Mouse (Mus musculus): ENCODE results near the gene Rorb.

Rorb gene

GRCm38 (mm10) chr19:19110793-19111427 is at the start of gene Rorb:
TSS of gene Rorb (minus strand) at chr19:19111196.
- DNase-seq (ENCODE audit: low spot score in 2 of 2), result no peak

GRCm38 (mm10) chr19:19148847-19149246 is 37.9 kb upstream of the Rorb start:
- DNase-seq (ENCODE audit: low spot score in 2 of 2), result no peak

- DNase-seq (ENCODE audit: low spot score in 2 of 2), result no peak
Measured at GRCm38 (mm10) chr19:19144447-19144846, 33.5 kb upstream of the Rorb start.

DNA sequence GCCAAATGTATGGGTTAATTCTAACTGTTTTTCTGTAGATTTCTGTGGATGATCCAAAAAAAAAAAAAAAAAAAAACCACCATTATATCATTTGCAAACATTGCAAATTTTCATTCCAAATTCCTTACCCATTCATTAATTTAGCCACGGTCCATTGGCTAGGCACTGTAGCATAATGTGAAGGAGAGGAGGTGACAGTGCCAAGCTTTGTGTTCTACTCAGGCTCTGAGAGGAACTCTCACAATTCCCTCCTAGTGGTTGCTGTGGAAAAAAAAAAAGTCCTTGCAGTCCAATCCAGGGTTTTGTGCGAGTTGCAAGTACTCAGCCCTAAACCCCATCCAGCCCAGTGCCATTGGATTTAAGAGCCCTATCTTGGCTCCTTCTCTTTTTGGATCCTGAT is 25.9 kb upstream of the Rorb start:
- no peak for DNase-seq (ENCODE audit: low spot score in 2 of 2)

- DNase-seq (ENCODE audit: low spot score in 2 of 2), result no peak
Measured at GRCm38 (mm10) chr19:19135838-19136237, 24.8 kb upstream of the Rorb start.

DNA sequence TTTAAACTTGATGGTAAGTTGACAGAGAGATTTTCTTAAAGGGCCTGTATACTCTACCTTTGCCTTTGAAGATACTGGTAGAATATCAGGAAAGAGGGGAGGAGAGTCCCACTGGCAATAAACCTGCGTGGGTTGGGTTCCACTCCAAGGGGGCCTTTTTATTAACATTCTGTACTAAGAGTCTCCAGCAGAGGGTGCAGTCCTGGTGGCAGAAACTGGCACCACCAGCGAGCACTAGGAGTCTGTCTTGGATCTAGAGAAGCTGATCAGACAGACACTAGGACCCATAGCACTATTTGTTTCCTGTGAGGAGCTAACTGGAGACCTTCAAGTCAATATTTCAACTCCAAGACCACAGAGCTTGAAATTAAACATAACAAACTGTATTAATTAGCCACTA is 11.3 kb upstream of the Rorb start:
- no peak for DNase-seq (ENCODE audit: low spot score in 2 of 2)

GRCm38 (mm10) chr19:19112180-19112579 is 1.2 kb upstream of the Rorb start:
- DNase-seq (ENCODE audit: low spot score in 2 of 2), result no peak

DNA sequence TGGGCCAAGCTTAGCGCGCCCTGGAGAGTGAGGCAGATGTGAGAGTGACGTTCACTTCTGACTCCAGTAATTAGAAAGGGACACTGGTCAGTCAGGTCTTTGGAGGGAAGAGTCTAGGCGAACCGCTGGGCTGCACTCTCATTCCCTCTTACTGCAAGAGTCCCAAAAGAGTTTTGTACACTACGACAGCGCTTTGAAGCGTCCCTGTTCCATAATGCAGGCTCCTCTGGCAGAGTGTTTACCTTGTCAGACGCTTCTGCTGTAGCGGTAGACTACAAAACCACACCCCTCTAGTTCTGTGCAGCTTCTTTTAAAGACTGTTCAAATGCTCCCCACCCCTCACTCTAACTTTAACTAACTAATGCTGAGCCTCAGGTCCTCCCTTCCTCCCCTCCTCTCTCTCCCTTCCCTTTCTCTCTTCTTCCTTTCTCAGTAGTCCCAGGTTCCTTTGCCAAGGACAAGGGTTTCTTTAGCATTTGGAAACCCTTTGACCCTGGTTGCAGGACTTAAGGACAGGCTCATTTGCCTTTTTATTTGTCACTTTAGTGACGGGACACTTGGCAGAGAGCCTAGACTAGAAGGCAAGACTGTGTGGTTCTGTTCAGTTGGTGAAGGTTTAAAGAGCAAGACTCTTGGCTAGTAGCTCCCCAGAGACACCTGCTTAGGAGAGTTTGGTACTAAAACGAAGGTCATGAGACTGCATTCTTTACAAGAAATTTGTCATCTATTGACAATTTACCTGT is 603 bp upstream of the Rorb start:
- DNase-seq (ENCODE audit: low spot score in 2 of 2), result no peak

DNA sequence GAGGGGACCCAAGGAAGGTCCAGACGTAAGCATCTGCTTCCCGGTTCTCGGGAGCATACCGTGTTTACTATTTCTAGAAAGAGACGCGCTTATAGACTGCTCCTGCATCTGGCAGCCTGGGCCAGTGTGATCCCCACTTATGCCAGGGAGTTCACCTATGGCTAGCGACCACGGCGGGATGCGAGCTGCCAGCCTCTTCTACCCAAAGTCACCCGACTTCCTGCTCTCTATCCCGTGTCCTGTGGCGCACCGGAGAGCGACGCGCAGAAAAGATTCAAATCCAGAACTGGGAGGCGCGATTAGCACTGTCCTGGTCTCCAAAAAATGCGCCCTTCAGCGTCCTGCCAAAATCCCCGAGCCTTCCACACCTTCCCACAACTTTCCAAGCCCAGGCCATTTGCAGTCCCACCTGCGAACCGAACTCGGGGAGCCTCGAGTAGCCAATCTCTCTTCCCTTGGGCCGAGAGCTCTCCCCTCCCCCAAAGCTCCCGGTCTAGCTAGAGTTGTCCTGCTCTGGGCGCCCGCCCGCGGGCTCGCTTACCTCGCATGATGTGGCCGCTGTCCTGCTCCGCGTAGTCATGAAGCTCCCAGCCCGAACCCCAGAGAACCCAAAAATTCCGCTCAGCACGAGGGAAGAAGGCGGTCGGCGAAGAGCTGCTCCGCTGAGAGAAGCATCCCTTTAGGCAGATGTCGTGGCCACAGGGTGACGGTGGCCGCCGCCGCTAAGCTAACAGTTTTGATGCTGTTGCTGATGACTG is 806 bp downstream of the Rorb start:
- no peak for DNase-seq (ENCODE audit: low spot score in 2 of 2)

DNA sequence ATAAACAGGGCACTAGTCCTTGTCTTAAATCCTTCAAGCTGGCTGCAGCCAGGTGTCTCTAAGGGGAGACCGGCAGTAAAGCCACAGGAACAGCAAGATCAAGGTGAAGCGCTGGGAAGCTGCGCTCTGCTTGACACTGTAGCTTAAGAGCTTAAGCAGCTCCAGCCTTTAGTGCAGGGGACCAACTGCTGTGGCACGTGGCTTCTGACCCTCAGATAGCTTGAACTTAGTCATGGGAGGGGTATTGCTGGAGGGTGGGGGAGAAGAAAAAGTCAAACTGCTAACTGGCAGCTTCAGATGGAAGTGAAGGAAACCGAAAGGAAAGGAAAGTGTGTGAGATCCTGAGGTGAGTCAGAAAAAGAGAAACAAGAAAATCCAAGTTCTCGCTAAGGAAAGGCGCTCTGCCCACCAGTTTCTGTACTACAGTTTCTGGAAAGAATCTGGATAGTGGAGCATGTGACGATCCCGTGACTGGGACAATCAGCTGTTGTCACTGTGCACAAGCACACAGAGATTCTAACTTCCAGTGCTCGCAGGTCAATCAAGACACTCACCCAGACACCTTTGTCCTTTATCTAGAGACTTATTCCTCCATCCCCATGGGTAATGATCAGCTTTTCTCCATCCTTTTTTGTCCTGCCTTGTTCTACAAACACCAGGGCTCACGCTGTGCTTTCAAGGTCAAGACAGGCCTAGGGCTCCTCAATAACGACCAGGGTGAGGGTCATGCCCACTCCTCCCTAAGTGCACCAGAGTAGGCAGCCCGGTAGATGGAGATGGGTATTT is 2.2 kb downstream of the Rorb start:
- DNase-seq (ENCODE audit: low spot score in 2 of 2), result no peak

- DNase-seq (ENCODE audit: low spot score in 2 of 2), result no peak
Measured at GRCm38 (mm10) chr19:19104581-19104980, 6.4 kb downstream of the Rorb start.

GRCm38 (mm10) chr19:19097149-19097548 is 13.8 kb downstream of the Rorb start:
- DNase-seq (ENCODE audit: low spot score in 2 of 2), result no peak

DNA sequence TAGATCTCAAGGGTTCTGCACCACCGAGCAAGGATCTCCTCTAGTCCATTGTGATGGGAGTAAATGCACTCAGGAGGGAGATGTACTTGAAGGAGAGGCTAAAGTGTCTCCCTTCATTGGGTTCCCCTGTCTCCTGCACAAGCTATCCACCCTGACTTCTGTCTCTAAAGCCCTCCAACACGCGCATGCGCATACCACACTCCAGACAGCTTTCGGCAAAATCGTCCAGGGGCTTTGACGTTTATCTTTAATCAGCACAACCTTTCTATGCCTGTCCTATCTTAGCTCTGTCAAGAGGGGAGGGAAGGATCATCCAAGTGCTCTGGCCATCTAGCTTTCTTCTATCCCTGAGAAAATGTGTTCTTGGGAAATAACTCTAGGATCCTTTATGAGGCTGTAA is 21.6 kb downstream of the Rorb start:
- DNase-seq (ENCODE audit: low spot score in 2 of 2), result no peak

- DNase-seq (ENCODE audit: low spot score in 2 of 2), result no peak
Measured at GRCm38 (mm10) chr19:19077880-19078279, 33.1 kb downstream of the Rorb start.

GRCm38 (mm10) chr19:19074756-19075155 is 36.2 kb downstream of the Rorb start:
- no peak for DNase-seq (ENCODE audit: low spot score in 2 of 2)

DNA sequence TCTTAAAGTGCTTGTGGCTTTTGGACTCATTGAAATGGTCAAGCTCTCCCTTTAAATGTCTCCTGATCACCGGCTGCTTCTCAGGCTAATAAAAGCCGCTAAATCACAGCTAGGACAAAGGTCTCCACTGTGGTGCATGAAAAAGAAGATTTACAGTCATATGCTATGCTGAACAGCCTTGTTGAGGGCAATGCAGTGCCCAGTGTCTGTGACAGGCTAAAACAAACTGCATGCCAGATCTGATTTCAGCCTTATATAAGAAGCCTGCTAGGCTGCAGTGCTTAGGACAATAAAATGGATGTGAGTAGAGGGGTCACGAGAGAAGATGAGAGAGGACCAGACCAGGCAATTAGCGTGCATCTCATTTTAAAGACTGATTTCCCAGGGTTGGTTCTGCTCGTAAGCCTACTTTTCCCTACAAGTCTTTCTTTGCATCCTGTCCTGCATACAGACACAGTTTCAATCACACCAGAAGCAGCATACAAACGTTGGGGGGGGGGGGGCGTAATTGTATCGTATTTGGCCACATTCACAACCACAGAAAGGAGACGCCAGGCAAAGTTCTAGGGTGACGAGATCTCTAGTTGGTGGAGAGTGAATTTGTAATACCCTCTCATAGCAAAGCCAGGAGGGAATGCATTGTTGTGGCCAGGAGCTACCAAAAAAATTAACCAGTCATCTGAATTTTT is 52.1 kb downstream of the Rorb start:
- no peak for DNase-seq (ENCODE audit: low spot score in 2 of 2)

- no peak for DNase-seq (ENCODE audit: low spot score in 2 of 2)
Measured at GRCm38 (mm10) chr19:19058201-19058600, 52.8 kb downstream of the Rorb start.

- DNase-seq (ENCODE audit: low spot score in 2 of 2), result no peak
Measured at GRCm38 (mm10) chr19:19043138-19043537, 67.9 kb downstream of the Rorb start.

DNA sequence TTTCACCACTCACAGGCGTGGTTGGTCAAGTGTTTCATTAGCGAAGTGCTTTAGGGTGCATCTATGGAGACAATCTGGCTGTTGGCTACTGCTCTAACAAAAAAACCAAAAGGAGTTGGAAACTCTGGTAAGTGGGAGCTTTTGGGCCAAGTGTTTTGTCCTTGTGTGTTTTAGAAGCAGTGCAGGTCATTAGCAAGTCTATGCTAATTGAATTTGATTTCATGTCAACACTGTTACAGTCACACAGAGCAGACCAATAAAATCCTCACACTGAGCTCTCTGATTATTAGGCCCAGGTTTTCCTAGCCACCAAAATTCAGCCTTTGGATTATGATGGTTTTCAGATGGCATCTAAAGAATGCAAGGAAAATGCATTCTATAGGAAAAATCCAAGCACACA is 70.2 kb downstream of the Rorb start:
- DNase-seq (ENCODE audit: low spot score in 2 of 2), result no peak

- no peak for DNase-seq (ENCODE audit: low spot score in 2 of 2)
Measured at GRCm38 (mm10) chr19:19034482-19035315, 76.3 kb downstream of the Rorb start.

DNA sequence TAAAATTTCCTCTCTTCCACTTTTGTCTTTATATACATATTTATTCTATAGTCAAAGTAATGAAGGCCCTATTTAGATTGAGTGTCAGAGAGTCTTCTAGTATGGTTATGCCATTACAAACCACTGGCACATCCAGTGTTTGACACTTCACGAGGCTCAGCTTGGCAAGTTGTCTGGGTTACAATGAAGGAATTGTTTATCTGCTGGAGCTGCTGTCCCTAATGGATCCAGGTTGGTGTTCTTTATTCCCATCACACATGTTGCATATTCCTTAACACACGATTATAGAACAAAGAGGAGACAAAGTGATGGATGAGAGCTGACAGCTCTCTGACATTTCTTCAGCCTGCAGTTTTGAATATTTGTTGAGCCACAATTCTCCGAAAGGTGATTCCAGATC is 77.0 kb downstream of the Rorb start:
- DNase-seq (ENCODE audit: low spot score in 2 of 2), result no peak
